Mouse (Mus musculus) layer of hippocampus, adult 11-12 months (tissue): ENCODE measurements around the gene 9330182L06Rik.

Source experiments
- DNase-seq: peaks from one replicate; pipeline ENCODE4 v3.0.0; 2022; ENCODE audit warnings: low spot score

The 9330182L06Rik gene

GRCm38 (mm10) chr5:9361982-9362661 is 96.2 kb downstream of the 9330182L06Rik start:
- DNase-seq, result no peak

GRCm38 (mm10) chr5:9364937-9365336 is 99.0 kb downstream of the 9330182L06Rik start:
- no peak for DNase-seq

DNA sequence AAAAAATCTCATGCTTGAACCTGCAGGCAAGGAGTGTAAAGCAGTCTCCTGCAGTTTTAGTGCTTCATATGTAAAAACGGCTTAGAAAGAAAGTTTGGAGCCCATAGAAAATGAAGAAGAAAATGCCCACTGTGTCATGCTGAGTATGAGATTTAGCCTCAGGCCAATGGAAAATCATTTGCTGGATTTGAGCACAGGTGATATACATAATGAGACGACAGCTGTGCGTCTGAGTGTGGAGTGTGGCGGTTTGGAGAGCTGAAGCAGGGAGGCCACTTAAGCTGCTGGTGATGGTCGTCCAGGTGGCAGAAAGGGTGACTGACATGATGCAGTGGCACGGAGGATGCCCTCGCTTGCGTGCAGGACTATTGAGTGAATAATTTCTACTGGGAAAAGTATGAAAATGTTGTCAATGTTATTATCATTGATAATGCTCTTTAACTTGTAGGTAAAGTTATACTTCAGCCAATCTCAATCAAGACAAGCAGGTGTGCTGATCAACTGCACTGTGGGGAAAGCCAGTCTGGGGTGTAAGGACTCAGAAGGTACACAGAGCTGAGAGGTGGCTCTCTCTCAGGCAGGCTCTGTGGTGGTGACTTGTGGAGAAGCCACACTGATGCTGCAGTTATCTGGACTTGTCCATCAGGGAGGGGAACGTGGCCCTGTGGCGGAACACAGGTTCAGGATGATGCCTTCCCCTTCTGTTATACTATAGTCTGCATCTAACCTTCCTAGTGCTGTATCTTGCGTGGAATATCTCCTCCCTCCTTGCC is 102.2 kb downstream of the 9330182L06Rik start:
- DNase-seq, result no peak

DNA sequence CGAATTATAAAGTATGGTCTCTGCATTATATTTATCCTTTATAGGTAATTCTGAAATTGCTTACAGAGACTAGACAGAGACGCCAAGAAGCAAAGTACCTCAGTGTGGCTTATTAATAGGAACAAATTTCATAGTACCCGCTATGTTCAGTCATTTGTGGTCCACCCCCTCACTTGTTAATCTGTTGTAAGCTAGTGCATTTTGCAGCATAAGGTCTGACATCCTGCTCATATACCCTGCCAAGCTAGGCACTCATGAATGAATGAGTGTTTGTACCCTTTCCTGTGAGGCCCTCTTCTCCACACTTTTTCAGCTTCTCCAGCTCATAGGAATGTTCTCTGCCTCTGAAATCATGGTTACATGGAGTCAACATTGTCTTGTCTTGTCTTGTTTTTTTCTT is 105.2 kb downstream of the 9330182L06Rik start:
- peak; percentile 42 for DNase-seq

DNA sequence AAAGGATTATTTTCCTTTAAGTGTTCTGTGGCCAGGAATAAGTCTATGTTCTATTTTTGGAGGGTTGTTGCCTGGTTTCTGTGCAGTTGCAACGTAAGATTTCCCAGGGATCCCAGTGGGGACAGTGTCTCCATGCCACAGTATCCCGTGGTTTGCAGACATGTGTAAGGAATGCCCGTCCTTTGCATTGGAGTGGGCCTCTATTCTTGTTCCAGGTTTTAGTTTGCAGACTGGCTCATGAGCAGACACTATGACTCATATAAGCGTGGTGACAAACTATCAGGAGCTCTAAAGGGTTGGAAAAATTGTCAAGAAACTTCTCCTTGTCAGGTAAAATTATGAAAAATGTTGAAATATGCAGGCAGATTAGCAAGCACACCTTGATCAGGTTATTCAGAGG is 107.4 kb downstream of the 9330182L06Rik start:
- DNase-seq, result no peak

- no peak for DNase-seq
These were observed 124.0 kb downstream of the 9330182L06Rik start for GRCm38 (mm10) chr5:9389968-9390367.

DNA sequence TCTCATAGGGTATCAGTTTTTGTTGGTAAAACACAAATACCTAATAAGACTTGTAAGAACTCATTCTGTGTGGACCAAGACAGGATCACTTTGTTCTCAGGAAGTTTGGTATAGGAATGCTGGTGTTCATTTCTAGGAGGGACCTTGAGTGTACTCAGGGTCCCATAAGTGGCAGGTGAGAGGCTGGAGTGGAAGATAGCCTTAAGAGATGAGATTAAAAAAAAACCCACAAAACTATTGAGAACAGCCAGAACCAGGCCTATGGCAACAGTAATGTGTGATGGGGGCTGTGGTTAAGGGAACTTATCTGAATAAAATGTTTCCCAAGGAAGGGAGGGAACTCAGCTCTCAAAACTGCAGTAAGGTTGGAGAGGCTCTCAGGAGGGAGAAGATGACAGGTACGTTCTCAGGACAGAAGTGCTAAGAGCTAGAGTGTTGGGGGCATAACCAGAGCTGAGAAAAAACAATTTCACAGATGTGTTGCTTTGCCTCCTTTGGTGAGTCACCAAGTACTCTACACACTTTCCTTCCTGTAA is 126.0 kb downstream of the 9330182L06Rik start:
- DNase-seq, result no peak

DNA sequence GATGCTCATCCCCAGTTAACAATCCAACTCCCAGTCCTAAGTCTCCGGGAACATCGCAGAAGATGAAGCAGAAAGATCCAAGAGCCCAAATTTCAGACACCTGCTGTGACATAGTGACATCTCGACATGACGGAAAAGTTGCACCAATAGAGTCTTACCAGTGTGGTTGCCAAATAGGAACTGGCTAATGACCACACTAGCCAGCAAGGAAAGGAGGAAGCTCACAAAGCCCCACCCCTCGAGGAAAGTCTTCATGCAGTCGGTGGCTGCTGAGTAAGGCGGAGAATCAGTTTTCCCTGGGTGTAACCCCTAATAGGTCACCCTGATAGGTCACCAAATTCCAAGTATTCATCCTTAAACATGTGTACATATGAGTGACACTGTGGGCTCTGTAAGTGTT is 151.2 kb downstream of the 9330182L06Rik start:
- no peak for DNase-seq

DNA sequence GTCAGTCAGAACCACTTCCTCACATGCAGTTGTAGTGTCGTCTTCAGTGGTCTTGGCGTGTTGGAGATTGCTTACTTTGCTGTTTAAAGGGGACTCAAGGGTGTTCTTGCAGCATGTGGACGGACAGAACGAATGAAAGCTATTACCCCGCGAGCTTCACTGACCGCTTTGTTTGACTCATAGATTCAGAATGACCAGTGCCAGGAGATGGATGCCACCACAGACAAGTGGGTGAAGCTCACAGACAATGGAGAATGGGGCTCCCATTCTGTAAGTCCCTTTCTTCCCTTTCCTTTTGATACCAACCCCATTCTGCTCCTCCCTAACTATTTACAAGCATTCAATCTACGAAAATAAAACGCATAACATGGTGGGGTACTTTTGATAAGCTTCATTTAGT is 151.9 kb downstream of the 9330182L06Rik start:
- DNase-seq, result no peak

- DNase-seq, result peak; percentile 44
These were observed 154.0 kb downstream of the 9330182L06Rik start for GRCm38 (mm10) chr5:9419964-9420363.

DNA sequence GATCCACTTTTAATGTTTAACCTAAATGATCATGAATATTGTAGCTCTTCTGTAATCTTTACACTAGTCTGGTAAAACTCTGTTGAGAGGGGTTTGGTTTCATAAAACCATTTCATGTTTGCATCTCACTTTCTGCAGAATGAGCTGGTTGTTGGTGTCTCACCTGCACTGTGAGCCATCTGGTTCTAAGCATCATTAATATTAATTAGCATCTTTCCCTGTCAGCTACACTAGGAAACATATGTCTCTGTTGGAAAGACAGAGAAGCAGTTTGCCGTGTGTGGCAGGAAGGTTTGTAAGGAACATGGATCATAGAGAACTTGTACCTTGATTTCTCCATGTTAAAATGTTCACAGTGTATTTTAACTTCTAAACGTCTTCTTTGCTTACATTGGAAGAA is 158.5 kb downstream of the 9330182L06Rik start:
- DNase-seq, result no peak

DNA sequence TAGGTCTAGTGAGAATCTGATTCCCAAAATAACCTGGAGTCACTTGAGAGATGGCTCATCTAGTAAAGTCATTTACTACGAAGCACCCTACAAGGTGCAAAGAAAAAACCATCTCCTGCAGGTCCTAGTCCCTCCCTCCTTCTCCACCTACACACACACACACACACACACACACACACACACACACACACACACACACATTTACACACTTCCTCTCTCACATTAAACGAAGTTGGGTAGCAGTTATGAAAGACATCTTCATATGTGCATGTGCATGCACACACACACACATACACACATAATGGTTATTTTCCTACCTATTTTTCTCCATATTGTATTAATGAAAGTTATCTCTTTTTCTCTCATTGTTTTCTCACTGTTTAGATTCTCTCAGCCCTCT is 161.2 kb downstream of the 9330182L06Rik start:
- DNase-seq, result no peak

- peak; percentile 50 for DNase-seq
These were observed 161.8 kb downstream of the 9330182L06Rik start for GRCm38 (mm10) chr5:9427581-9428241.

DNA sequence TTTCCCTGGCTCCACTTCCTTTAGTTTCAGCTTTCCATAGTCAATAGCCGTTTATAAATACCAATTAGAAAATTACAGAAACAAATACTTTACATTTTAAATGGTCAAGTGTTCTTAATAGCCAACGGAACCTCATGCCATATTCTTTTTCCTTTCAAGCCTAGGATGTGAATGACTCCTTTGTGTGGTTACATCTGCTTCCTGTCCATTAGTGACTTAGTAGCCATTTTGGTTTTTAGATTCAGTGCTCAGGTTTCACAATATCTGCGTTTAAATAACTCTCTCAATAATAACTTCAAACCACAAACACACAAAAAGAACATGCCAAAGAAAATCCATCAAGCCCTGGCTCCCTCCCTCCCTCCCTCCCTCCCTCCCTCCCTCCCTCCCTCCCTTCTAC is 162.8 kb downstream of the 9330182L06Rik start:
- no peak for DNase-seq

DNA sequence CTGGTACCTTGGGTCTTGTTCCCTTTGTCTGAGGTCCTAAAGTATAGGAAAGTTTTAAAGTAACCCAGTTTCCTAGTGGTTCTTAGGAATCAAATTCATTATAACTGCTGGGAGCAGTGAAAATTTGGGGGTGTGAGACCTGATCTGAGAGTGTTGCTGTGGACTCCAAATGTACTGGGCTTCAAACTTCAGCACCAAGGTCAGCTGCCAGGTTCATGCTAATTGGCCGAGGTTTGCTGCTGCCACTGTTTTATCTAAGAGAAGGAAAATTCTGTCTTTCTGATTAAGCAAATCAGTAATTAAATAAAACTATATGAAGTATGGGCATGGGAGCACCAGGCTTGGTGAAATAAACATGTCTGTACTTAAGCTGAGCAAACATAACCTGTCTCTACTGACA is 180.2 kb downstream of the 9330182L06Rik start:
- DNase-seq, result no peak

- DNase-seq, result no peak
These were observed 183.0 kb downstream of the 9330182L06Rik start for GRCm38 (mm10) chr5:9448931-9449330.

GRCm38 (mm10) chr5:9449570-9449969 is 183.7 kb downstream of the 9330182L06Rik start:
- DNase-seq, result peak; percentile 47

- peak; percentile 10 for DNase-seq
These were observed 187.4 kb downstream of the 9330182L06Rik start for GRCm38 (mm10) chr5:9453298-9453697.

DNA sequence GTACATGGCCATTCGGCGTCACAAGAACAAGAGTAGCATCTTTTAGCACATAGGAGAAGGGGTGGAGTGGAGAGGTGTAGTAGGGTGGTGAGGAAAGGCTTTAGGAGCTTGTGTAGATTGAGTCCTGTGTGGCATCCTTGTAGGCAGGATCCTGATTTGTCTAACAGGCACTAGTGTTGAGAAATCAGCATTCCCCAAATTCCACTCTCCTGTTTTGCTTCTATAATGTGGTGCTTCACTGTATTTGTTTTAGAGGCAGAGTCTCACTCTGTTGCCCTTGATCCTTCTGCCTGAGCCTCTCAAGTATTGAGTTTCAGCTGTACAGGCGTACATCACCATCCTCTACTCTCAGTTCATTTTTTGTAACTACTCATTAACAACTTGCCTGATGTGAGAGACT is 211.7 kb downstream of the 9330182L06Rik start:
- no peak for DNase-seq

DNA sequence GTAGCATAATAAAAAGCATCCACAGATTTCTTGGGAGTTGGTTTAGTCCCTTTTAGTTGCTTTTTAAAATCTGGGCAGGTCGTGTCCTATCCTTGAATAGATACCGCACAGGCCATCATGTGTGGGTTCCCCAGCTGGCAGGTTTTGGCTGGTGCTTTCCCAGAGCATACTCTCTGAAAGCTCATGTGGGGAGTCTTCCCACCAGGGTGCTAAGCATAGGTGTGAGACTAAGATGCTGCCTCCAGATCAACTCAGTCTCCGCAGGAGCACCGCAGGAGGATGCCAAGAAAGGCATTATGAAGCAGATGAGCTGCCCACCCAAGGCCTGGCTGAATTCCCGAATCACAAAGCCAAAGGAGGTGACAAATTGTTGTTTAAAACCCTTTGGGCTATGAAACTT is 229.5 kb downstream of the 9330182L06Rik start:
- DNase-seq, result peak; percentile 14

DNA sequence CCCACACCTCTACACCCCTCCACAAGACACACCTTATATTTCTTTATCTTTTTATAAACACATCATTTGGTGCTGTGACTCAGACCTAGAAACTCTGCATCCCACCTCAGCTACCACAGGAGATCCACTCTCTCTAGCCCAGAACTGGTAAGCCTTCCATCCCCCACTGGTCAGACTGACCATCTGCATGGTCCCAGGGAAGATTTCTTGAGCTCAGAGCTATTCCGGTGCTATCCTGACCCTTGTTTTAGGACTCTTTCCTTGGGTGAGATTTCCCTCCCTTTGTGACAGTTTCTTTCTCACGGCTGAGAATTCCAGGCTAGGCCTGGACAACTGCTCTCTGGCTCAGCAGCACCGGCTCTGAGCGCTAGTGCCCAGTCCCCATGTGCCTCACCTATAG is 231.3 kb downstream of the 9330182L06Rik start:
- no peak for DNase-seq

DNA sequence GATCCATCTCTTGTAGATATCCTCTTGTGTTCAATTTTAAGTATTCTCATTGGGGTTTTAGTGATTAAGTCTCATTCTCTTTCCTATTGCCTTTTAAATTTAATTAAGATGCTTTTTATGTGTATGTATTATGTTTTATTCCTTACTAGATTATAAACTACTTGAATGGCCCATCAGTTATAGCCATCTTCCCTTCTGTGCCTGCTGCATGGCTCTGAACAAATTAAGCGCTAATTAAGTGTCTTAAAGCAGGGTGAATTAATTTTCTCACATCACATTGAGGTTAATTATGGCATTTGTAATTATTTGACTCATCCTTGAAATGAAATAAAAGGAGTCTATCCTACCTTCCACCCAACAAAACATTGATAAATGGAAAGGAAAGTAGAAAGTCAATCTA is 245.1 kb downstream of the 9330182L06Rik start:
- no peak for DNase-seq

DNA sequence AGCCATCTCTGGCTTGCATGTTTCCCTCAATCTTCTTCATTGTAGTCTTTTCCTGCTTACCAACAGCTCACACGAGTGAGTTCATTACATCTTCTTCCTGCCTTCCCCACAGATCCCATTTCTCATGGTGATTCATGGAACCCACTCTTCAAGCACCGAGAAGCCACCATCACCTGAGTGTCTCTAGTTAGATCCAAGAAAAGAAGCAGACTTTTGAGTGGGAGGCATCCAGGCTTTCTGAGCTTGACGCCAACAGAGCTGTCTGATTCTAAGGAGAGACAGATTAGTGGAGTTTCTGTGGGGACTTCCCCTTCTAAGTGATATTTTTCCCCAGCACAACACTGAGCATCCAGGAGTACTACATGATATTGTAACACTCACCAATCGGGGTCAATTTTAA is 259.6 kb downstream of the 9330182L06Rik start:
- no peak for DNase-seq
